Mouse (Mus musculus): ENCODE results near the gene Eya3.

GRCm38 (mm10) chr4:132624034-132624657 lies 14.6 kb upstream of the Eya3 start:
- TF ChIP-seq TAL1 (IDR thresholded peaks at IDR 0.05; ENCODE audit: low read length) (no peak), GATA1 (IDR thresholded peaks at IDR 0.05; ENCODE audit: low read length) (no peak; the same call in 1 of the 2 replicates)

Data from erythroblast, embryonic 14.5 days (primary cell).